Mouse (Mus musculus) lung, adult 2 months (tissue): Measurements from ENCODE around the gene Wwc2.

Experiments
- CTCF ChIP-seq: fragments of 200-500 bp; IDR thresholded peaks from 2 replicates; pipeline ENCODE4 v1.5.1; 2011; ENCODE audit warnings: mild to moderate bottlenecking, low read length, control low read depth; ENCODE audit not compliant: insufficient read depth
- POLR2A ChIP-seq: fragments of 200-500 bp; IDR thresholded peaks from 2 replicates; pipeline ENCODE4 v1.6.1; 2011; ENCODE audit warnings: low read depth, mild to moderate bottlenecking, control low read depth, low read length, borderline replicate concordance; ENCODE audit errors: extremely low read depth

DNA sequence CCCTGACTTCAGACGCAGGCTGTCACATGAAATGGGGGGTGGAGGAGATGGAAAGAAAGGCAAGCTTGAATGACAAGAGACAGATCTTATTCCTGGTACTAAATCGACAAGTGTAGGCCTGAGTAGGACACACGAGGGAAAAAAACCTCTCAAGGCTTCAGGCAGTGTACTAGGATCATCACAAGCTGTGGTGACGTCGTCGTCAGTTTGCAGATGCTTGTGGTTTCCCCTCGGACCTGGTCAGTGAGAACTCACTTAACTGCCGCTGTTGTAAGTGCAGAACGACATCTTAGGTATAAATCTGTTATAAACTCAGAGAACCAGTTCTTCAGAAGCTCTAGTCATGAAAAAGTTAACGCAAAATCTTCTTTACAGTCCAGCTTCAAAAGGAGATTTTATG lies 67.9 kb downstream of the Wwc2 start:
- TF ChIP-seq CTCF (no peak), POLR2A (no peak)
